Mouse (Mus musculus) embryonic facial prominence, embryonic 10.5 days (tissue): ENCODE results near the gene Ep400. TPM values are rescaled to one million over a fixed set of nuclear protein-coding genes. Genes with fewer than 3 reads are reported as not detected.
A peak's percentile ranks its signal among the peaks of the same experiment; 100 is the strongest.
"Not testable (repeated sequence)": the region's sequence is repeated elsewhere in the genome, so short reads cannot be mapped to it uniquely, and the experiment has no call there.

Experiments
- DNase-seq: peaks from one replicate; pipeline ENCODE4 v3.0.0-alpha.2; 2017; ENCODE audit warnings: low spot score
- H3K27ac ChIP-seq: fragments of 300-500 bp; sonication (generic); replicated peaks from 2 replicates; pipeline ENCODE4 v1.5.1; 2016; ENCODE audit warnings: mild to moderate bottlenecking
- H3K27me3 ChIP-seq: fragments of 300-500 bp; sonication (generic); replicated peaks from 2 replicates; pipeline ENCODE4 v1.6.1; 2016; ENCODE audit warnings: low read depth, mild to moderate bottlenecking; ENCODE audit not compliant: poor library complexity, severe bottlenecking
- H3K36me3 ChIP-seq: fragments of 300-500 bp; sonication (generic); replicated peaks from 2 replicates; pipeline ENCODE4 v1.6.1; 2016; ENCODE audit warnings: mild to moderate bottlenecking, moderate library complexity
- H3K4me1 ChIP-seq: fragments of 300-500 bp; sonication (generic); 2 replicates; pipeline ENCODE4 v1.6.1; 2016
- H3K4me3 ChIP-seq: fragments of 300-500 bp; sonication (generic); 2 replicates; pipeline ENCODE4 v1.5.1; 2016; ENCODE audit warnings: mild to moderate bottlenecking, moderate library complexity
- H3K9me3 ChIP-seq: fragments of 300-500 bp; sonication (generic); 2 replicates; pipeline ENCODE4 v1.6.1; 2016; ENCODE audit warnings: mild to moderate bottlenecking
- WGBS: fragments of 180-500 bp; shearing (Covaris S2); methylation state at CpG from one replicate; pipeline ENCODE4 v1.1.7; 2016; 5-methylcytosine and 5-hydroxymethylcytosine counted together
- polyA plus RNA-seq: library from polyadenylated mRNA; unstranded; fragments of >200 nt; fragmentation: Nextera tagmentation; extraction: Ambion mirVana; gene quantifications from 2 replicates; pipeline ENCODE4 v1.2.1, GENCODE M21; 2016

The Ep400 gene
- polyA plus RNA-seq, 1 experiment from 2014 or later, result 57.1 TPM

- peaks cover 14% of the 10 kb centered on the region for H3K4me1 ChIP-seq
- 96% methylated on average over 11 of the region's 11 CpGs for WGBS
- no peak overlapping the region for H3K4me3 ChIP-seq
- no peaks in the 10 kb centered on the region for H3K27me3 ChIP-seq
- no peak overlapping the region for H3K27ac ChIP-seq
- peaks cover 72% of the 10 kb centered on the region for H3K36me3 ChIP-seq
- no peaks in the 10 kb centered on the region for H3K9me3 ChIP-seq
- no peak for DNase-seq
Observed at GRCm38 (mm10) chr5:110774511-110774910, 4.0 kb upstream of the Ep400 start.

GRCm38 (mm10) chr5:110772945-110773344, 2.4 kb upstream of the Ep400 start:
- H3K9me3 ChIP-seq, result not testable (repeated sequence)

DNA sequence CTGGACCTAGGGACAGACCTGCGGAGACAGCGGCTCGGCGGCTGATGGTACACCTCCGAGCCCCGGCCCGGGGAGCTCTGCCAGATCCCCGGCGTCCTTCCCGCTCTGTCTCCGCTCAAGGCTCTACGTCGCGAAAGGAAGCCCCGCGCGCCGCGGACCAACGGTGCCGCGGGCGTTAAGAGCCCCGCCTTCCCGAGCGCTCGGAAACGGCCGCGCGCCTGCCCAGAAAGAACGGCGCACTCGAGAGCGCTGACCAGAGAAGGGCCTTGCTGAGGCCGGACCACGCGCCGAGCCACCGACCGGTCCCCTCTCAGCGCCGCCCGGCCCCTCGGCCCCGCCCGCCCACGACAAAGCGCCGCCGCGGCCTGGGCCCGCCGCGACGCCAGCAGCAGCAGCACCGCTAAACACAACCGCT, 479 bp downstream of the Ep400 start:
- Histone ChIP-seq H3K4me3 (peak overlapping the region; percentile 76), H3K27ac (peak overlapping the region; percentile 94), H3K27me3 (no peaks in the 10 kb centered on the region), H3K9me3 (no peaks in the 10 kb centered on the region), H3K36me3 (peaks cover 48% of the 10 kb centered on the region), H3K4me1 (peaks cover 16% of the 10 kb centered on the region)
- no peak for DNase-seq
- WGBS, result under 1% methylated on average over 58 of the region's 58 CpGs

More at GRCm38 (mm10) chr5:110772945-110773344, 2.4 kb upstream of the Ep400 start:
- Histone ChIP-seq H3K36me3 (peaks cover 62% of the 10 kb centered on the region), H3K4me1 (peaks cover 16% of the 10 kb centered on the region)
- H3K27ac ChIP-seq, H3K4me3 ChIP-seq, H3K27me3 ChIP-seq, DNase-seq: not testable (repeated sequence)
- WGBS, result 88% methylated on average over 10 of the region's 10 CpGs

DNA sequence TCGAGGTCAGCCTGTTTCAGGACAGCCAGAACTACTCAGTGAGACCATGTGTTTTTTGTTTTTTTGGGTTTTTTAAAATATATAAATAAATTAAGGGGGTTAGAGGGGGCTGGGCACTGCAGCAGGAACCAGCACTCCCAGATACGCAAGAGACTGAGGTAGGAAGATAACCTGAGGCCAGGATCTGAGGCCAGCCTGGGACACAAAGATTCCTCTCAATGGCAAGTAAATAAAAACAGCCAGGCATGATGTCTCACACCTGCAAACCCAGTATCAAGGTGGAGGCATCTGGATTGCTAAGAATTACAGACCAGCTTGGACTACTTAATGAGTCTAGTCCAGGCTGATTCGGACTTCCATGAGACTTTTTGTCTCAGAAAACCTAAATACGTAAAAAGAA, 1.2 kb downstream of the Ep400 start:
- DNase-seq, result no peak
- Histone ChIP-seq H3K9me3 (no peaks in the 10 kb centered on the region), H3K4me3 (peak overlapping the region; percentile 76), H3K27me3 (no peaks in the 10 kb centered on the region), H3K36me3 (peaks cover 45% of the 10 kb centered on the region), H3K4me1 (peaks cover 16% of the 10 kb centered on the region), H3K27ac (no peak overlapping the region)
- WGBS, result 64% methylated on average over 4 of the region's 4 CpGs

DNA sequence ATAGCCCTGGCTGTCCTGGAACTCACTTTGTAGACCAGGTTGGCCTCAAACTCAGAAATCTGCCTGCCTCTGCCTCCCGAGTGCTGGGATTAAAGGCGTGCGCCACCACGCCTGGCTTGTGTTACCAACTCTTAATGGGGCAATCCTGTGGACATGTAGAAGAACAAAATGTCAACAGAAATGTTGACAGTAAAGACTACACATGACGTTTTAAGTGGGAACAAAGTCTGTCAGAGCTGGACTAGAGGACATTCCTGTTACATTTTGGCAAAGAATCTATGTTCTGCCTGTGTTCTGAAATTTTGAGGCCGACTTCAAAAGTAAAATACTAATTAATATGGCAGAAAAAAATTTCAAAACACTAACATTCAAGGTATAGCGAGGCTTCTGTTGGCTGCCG, 6.6 kb downstream of the Ep400 start:
- H3K9me3 ChIP-seq, result no peaks in the 10 kb centered on the region
- peaks cover 9% of the 10 kb centered on the region for H3K4me1 ChIP-seq
- no peaks in the 10 kb centered on the region for H3K27me3 ChIP-seq
- WGBS, result 95% methylated on average over 8 of the region's 8 CpGs
- DNase-seq, result no peak
- H3K36me3 ChIP-seq, result peaks cover 40% of the 10 kb centered on the region
- H3K27ac ChIP-seq, result no peak overlapping the region
- H3K4me3 ChIP-seq, result no peak overlapping the region

DNA sequence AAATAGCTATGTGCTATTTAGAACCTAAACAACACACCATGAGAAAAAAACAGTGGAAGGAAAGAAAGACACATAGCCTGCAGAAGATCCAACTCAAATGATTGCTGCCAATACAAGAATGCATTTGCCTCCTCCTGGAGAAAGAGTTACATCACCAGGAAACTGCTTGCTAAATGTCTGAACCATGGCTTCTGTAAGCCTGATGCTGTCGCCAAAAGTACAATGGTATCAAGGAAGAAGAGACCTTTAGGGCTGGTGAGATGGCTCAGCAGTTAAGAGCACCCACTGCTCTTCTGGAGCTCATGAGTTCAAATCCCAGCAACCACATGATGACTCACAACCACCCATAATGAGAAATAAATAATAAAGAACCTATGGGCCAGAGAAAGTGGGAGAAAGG, 25.5 kb downstream of the Ep400 start:
- DNase-seq, result no peak
- no peak overlapping the region for H3K4me3 ChIP-seq
- 85% methylated on average over 1 of the region's 1 CpGs for WGBS
- H3K9me3 ChIP-seq, result no peaks in the 10 kb centered on the region
- no peaks in the 10 kb centered on the region for H3K27me3 ChIP-seq
- no peaks in the 10 kb centered on the region for H3K4me1 ChIP-seq
- H3K36me3 ChIP-seq, result peaks cover 48% of the 10 kb centered on the region
- H3K27ac ChIP-seq, result no peak overlapping the region

- no peak for DNase-seq
- H3K36me3 ChIP-seq, result peaks cover 69% of the 10 kb centered on the region
- H3K4me3 ChIP-seq, result no peak overlapping the region
- no peaks in the 10 kb centered on the region for H3K4me1 ChIP-seq
- WGBS, result 94% methylated on average over 7 of the region's 7 CpGs
- H3K9me3 ChIP-seq, result no peaks in the 10 kb centered on the region
- H3K27me3 ChIP-seq, result no peaks in the 10 kb centered on the region
- H3K27ac ChIP-seq, result no peak overlapping the region
Observed at GRCm38 (mm10) chr5:110739496-110740275, 30.8 kb downstream of the Ep400 start.

GRCm38 (mm10) chr5:110735606-110736005, 34.9 kb downstream of the Ep400 start:
- Histone ChIP-seq H3K27me3 (no peaks in the 10 kb centered on the region), H3K4me3 (no peak overlapping the region), H3K9me3 (no peaks in the 10 kb centered on the region), H3K27ac (no peak overlapping the region), H3K36me3 (peaks cover 98% of the 10 kb centered on the region), H3K4me1 (no peaks in the 10 kb centered on the region)
- WGBS, result 94% methylated on average over 1 of the region's 1 CpGs
- no peak for DNase-seq

GRCm38 (mm10) chr5:110733231-110733823, 37.2 kb downstream of the Ep400 start:
- no peaks in the 10 kb centered on the region for H3K27me3 ChIP-seq
- no peaks in the 10 kb centered on the region for H3K4me1 ChIP-seq
- DNase-seq, result no peak
- H3K36me3 ChIP-seq, result peaks cover 97% of the 10 kb centered on the region
- no peak overlapping the region for H3K27ac ChIP-seq
- WGBS, result 95% methylated on average over 4 of the region's 4 CpGs
- no peaks in the 10 kb centered on the region for H3K9me3 ChIP-seq
- no peak overlapping the region for H3K4me3 ChIP-seq

- no peaks in the 10 kb centered on the region for H3K9me3 ChIP-seq
- 86% methylated on average over 2 of the region's 2 CpGs for WGBS
- H3K27me3 ChIP-seq, result no peaks in the 10 kb centered on the region
- no peaks in the 10 kb centered on the region for H3K4me1 ChIP-seq
- H3K27ac ChIP-seq, result no peak overlapping the region
- no peak overlapping the region for H3K4me3 ChIP-seq
- H3K36me3 ChIP-seq, result peaks cover 96% of the 10 kb centered on the region
- DNase-seq, result no peak
Observed at GRCm38 (mm10) chr5:110731227-110731626, 39.3 kb downstream of the Ep400 start.

- Histone ChIP-seq H3K27ac (no peak overlapping the region), H3K9me3 (no peaks in the 10 kb centered on the region), H3K4me1 (no peaks in the 10 kb centered on the region), H3K4me3 (no peak overlapping the region), H3K27me3 (no peaks in the 10 kb centered on the region), H3K36me3 (peaks cover 98% of the 10 kb centered on the region)
- DNase-seq, result no peak
- WGBS, result 94% methylated on average over 1 of the region's 1 CpGs
Observed at GRCm38 (mm10) chr5:110727850-110728249, 42.7 kb downstream of the Ep400 start.

GRCm38 (mm10) chr5:110723543-110723942, 47.0 kb downstream of the Ep400 start:
- Histone ChIP-seq H3K9me3 (no peaks in the 10 kb centered on the region), H3K36me3 (peaks cover 95% of the 10 kb centered on the region), H3K27me3 (no peaks in the 10 kb centered on the region), H3K4me3 (no peak overlapping the region), H3K27ac (no peak overlapping the region), H3K4me1 (no peaks in the 10 kb centered on the region)
- 92% methylated on average over 2 of the region's 2 CpGs for WGBS
- no peak for DNase-seq

- WGBS, result 95% methylated on average over 1 of the region's 1 CpGs
- peaks cover 95% of the 10 kb centered on the region for H3K36me3 ChIP-seq
- DNase-seq, H3K27me3 ChIP-seq, H3K9me3 ChIP-seq, H3K4me1 ChIP-seq, H3K4me3 ChIP-seq, H3K27ac ChIP-seq: not testable (repeated sequence)
Observed at GRCm38 (mm10) chr5:110721463-110721862, 49.1 kb downstream of the Ep400 start.
